Mouse (Mus musculus): ENCODE measurements around the gene Kifap3. TPM values are rescaled to one million over a fixed set of nuclear protein-coding genes. Genes with fewer than 3 reads are reported as not detected.
A peak's percentile ranks its signal among the peaks of the same experiment; 100 is the strongest.

Gene Kifap3
- polyA plus RNA-seq, 1 experiment from 2014 or later: 39.7 TPM

DNA sequence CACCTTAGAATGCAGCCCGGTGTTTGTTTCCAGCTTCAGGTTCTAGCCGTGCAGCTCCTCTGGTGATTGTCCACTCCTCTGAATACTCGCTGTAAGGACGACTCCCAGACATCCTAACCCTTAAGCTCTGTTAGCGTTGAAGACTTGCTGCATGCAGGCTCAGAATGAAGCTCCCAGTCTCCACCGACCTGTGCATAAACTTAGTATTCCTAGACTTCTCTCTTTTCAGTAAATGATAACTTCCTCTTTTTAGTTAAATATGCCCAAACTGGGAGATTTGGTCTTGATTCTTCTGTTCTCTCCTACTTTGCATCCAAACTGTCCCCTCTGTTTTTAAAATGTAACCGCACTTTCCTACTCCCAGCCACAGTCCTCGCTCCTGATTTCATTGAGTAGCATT is 61.2 kb downstream of the Kifap3 start:
- Histone ChIP-seq H3K4me1 (peaks cover 42% of the 10 kb centered on the region), H3K4me3 (no peak overlapping the region), H3K36me3 (peaks cover 9% of the 10 kb centered on the region), H3K27ac (peak overlapping the region; percentile 22; the same call in 1 of the 2 replicates), H3K9me3 (replicated peaks) (no peaks in the 10 kb centered on the region), H3K27me3 (ENCODE audit: low read depth, poor library complexity, severe bottlenecking) (no peaks in the 10 kb centered on the region)
- no peak for DNase-seq (ENCODE audit: low spot score)
- WGBS: 90% methylated on average over 8 of the region's 8 CpGs

DNA sequence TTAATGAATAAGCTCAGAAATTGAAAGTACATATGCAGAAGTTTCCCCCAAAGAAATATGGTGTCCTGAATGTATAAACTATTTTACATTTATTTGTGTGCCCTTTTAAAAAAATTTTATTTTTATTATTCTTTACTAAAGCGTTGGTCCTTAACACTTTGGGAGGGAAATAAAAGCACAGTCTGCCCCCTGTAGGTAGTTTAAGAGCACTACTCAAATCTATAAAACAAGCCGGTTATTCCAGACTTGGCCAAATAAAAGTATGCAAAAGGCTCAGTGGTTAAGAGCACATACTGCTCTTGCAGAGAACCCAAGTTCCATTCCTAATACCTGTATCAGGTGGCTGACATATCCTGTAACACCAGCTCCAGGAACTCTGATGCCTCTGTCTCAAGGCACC is 62.9 kb downstream of the Kifap3 start:
- Histone ChIP-seq H3K9me3 (replicated peaks) (no peaks in the 10 kb centered on the region), H3K27ac (no peak overlapping the region), H3K36me3 (peaks cover 9% of the 10 kb centered on the region), H3K27me3 (ENCODE audit: low read depth, poor library complexity, severe bottlenecking) (no peaks in the 10 kb centered on the region), H3K4me3 (no peak overlapping the region), H3K4me1 (peaks cover 51% of the 10 kb centered on the region)
- no peak for DNase-seq (ENCODE audit: low spot score)
- WGBS: 72% methylated on average over 2 of the region's 2 CpGs

DNA sequence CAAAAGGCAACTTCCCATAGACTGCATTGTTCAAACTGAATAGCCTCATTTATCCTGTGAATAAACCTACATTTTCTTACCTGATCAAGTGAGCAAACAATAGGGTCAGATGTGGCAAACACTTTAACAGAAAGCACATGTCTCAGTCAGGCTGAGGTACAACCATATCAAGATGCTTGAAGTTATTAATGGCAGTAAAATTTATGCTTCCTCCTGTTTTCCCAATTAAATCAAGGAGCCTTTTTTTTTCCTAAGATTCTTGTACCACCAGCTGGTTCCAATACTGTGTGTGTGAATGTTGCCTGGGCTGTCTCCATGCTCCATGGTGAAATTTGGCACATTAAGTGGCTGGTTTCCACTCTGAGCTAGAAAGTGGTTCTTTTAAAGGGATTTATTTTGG is 64.5 kb downstream of the Kifap3 start:
- Histone ChIP-seq H3K9me3 (replicated peaks) (no peaks in the 10 kb centered on the region), H3K27me3 (ENCODE audit: low read depth, poor library complexity, severe bottlenecking) (no peaks in the 10 kb centered on the region), H3K4me1 (peaks cover 54% of the 10 kb centered on the region), H3K36me3 (peaks cover 14% of the 10 kb centered on the region), H3K27ac (peak overlapping the region; percentile 80), H3K4me3 (no peak overlapping the region)
- DNase-seq (ENCODE audit: low spot score): no peak

DNA sequence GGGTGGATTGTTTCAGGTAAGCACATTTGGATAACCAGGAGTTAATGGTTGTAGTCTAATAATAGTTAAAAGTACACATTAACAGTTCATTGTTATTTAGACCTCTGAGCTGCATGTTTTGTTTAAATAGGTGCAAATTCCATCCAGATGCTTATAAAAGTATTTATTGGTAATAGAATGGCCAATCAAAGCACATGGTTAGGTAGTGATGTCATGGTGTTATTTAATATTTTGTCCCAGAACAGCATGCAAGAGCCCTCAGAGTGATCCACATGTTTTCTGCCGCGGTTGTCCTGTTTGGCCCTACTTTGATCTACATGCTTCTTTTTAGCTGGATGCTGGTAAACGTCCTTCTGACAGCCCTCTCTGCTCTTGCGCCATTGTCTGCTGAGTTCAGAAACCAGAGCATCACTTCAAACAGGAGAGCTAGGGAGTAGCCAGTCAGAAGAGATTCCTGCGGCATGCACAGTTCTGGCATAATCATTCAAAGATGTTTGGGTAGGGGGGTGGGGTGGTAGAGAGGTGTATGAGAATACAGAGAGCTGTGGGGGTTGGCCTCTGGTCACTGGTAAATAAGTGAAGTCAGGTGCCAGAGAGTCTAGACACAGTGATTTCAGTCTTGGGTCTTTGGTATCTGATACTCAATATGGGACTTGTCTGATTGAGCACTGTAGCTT is 73.6 kb downstream of the Kifap3 start:
- H3K27me3 ChIP-seq (ENCODE audit: low read depth, poor library complexity, severe bottlenecking): no peaks in the 10 kb centered on the region
- peak overlapping the region; percentile 87 for H3K27ac ChIP-seq
- peaks cover 16% of the 10 kb centered on the region for H3K36me3 ChIP-seq
- peak; percentile 81 for DNase-seq (ENCODE audit: low spot score)
- no peaks in the 10 kb centered on the region for H3K9me3 ChIP-seq (replicated peaks)
- 15% methylated on average over 5 of the region's 5 CpGs for WGBS
- H3K4me1 ChIP-seq: peaks cover 55% of the 10 kb centered on the region
- H3K4me3 ChIP-seq: peak overlapping the region; percentile 31

DNA sequence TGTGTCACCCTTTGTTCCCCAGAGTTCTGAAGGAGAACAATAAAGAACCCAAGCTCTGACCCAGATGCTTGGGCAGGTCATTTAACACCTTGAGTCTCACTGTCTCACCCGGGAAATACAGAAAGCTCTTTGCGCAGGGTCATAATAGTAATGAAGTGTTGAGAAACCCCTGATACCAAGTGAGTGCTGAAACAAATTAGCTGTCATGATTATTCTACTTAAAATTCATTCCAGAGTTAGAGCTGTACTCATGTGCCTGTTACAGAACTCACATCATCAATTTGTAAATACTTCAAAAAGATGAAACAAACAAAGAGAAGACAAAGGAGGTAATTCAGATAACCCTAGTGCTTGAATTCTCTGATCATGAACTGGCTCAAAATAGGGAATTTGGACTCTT is 79.0 kb downstream of the Kifap3 start:
- peak overlapping the region; percentile 70 for H3K27ac ChIP-seq
- no peak for DNase-seq (ENCODE audit: low spot score)
- H3K9me3 ChIP-seq (replicated peaks): no peaks in the 10 kb centered on the region
- peaks cover 24% of the 10 kb centered on the region for H3K36me3 ChIP-seq
- peaks cover 41% of the 10 kb centered on the region for H3K4me1 ChIP-seq
- WGBS: 35% methylated on average over 2 of the region's 2 CpGs
- no peaks in the 10 kb centered on the region for H3K27me3 ChIP-seq (ENCODE audit: low read depth, poor library complexity, severe bottlenecking)
- H3K4me3 ChIP-seq: no peak overlapping the region

DNA sequence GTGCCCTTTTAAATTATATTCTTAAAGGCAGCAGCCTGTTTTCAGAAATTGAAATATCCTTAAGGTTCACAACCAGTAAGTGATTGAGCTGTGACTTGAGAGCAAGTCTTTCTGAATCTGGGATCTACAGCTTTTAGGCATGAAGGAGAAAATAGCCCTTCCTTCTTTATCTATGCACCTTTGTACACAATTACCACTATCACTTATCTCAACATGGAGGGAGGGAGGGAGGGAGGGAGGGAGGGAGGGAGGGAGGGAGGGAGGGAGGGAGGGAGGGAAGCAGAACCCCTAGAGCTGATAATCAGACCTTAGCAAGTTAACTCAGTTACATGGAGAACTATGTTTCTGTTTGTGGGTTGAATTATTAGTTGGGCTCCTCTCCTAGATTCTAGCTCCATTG is 82.2 kb downstream of the Kifap3 start:
- H3K4me1 ChIP-seq: peaks cover 28% of the 10 kb centered on the region
- H3K27ac ChIP-seq: no peak overlapping the region
- H3K9me3 ChIP-seq (replicated peaks): no peaks in the 10 kb centered on the region
- H3K4me3 ChIP-seq: no peak overlapping the region
- peaks cover 39% of the 10 kb centered on the region for H3K36me3 ChIP-seq
- DNase-seq (ENCODE audit: low spot score): no peak
- no peaks in the 10 kb centered on the region for H3K27me3 ChIP-seq (ENCODE audit: low read depth, poor library complexity, severe bottlenecking)

DNA sequence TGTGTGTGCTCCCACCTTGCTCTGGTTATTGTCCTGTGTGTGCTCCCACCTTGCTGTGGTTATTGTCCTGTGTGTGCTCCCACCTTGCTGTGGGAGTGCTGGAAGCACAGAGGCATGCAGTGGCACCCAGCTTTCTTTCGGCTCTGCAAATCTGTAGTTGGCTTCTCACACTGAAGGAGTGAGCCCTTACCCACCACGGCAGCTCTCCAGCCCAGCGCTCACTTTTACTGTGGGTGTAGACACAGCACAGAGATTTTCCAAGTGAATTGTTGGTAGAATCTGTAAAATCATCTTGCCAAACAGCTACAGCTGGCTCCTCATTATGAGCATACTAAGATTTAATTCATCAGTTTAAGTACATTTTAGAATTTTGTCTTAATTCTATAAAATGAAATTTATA is 93.8 kb downstream of the Kifap3 start:
- Histone ChIP-seq H3K27ac (peak overlapping the region; percentile 30; the same call in 1 of the 2 replicates), H3K4me1 (peaks cover 16% of the 10 kb centered on the region), H3K27me3 (ENCODE audit: low read depth, poor library complexity, severe bottlenecking) (no peaks in the 10 kb centered on the region), H3K4me3 (no peak overlapping the region), H3K36me3 (peaks cover 6% of the 10 kb centered on the region; the same call in 1 of the 2 replicates), H3K9me3 (replicated peaks) (no peaks in the 10 kb centered on the region)
- no peak for DNase-seq (ENCODE audit: low spot score)
- WGBS: 67% methylated on average over 3 of the region's 3 CpGs

DNA sequence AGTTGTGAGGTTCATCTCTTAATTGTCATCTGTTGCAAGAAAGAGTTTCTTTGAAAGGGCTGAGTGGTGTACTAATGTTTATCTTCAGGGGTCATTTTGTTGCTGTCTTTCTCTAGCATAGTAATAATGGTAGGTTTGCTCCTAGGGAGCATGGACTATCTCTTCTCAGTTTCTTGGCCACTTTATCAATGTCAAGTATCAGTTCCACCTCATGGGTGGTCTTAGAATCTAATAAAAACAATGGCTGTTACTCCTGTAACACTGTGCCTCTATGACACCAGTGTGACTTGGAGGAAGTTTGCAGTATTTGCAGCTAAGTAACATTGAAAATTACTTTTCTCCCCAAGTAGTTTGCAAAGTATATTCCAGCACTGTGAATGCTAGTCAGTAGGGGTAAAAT is 110.2 kb downstream of the Kifap3 start:
- Histone ChIP-seq H3K27me3 (ENCODE audit: low read depth, poor library complexity, severe bottlenecking) (no peaks in the 10 kb centered on the region), H3K36me3 (peaks cover 7% of the 10 kb centered on the region), H3K9me3 (replicated peaks) (no peaks in the 10 kb centered on the region), H3K4me3 (no peak overlapping the region), H3K27ac (no peak overlapping the region), H3K4me1 (peaks cover 15% of the 10 kb centered on the region)
- no peak for DNase-seq (ENCODE audit: low spot score)

DNA sequence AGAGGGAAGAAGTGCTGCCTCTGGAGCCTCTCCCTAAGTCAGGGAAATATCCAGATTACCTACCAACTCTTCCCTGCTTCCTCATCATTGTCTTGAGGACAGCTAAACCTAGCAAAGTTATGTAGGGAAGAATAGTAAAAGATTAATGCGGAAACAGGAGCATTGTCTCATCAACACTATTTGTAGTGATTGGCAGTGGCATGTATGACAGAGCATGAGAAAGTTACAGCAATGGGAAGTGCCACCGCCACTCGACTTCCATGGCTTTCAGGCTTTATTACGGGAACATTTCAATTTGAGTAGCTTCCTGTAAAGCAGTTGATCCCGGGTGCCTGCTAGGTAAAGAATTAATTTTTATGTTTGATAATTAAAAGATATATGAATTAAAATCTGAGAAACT is 113.9 kb downstream of the Kifap3 start:
- Histone ChIP-seq H3K36me3 (peaks cover 3% of the 10 kb centered on the region; the same call in 1 of the 2 replicates), H3K27ac (no peak overlapping the region; the same call in 1 of the 2 replicates), H3K4me3 (no peak overlapping the region), H3K9me3 (replicated peaks) (no peaks in the 10 kb centered on the region), H3K4me1 (peaks cover 51% of the 10 kb centered on the region), H3K27me3 (ENCODE audit: low read depth, poor library complexity, severe bottlenecking) (no peaks in the 10 kb centered on the region)
- no peak for DNase-seq (ENCODE audit: low spot score)
- 68% methylated on average over 5 of the region's 5 CpGs for WGBS

DNA sequence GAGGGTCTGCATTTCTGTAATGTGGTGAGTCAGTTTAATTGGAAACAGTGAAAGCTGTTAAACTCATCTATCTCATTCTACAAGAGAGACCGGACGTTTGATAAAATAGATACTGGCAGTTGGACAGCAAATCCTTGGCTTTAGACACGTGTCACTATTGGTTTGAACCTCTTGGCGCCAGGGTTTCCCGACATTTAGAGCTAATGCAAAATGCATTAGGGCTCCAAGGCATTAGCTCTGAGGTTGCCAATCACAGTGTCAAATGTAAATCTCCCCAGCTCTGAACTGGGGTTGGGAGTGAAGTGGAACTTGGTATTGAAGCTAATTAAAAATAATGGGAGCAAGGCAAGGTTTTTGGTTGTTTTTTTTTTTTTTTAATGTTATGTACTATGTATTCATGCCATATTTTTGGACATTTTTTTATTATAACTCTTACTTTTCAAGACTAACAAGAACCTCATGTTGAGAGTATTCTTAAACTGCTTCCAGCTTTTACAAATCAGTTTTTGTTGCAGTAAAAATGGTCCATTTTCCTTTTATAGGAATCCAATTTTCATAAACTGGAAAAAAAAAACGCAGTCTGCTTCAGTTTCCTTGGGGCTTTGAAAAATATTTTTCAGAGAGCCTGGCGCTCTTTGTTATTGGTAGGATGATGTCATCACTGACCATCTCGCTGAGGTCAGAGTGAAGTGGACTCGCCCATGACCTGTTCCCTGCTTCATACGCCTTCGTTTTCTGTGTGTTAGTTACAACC is 114.6 kb downstream of the Kifap3 start:
- no peaks in the 10 kb centered on the region for H3K27me3 ChIP-seq (ENCODE audit: low read depth, poor library complexity, severe bottlenecking)
- WGBS: 64% methylated on average over 11 of the region's 11 CpGs
- H3K4me1 ChIP-seq: peaks cover 57% of the 10 kb centered on the region
- H3K4me3 ChIP-seq: no peak overlapping the region
- no peak overlapping the region for H3K27ac ChIP-seq
- no peak for DNase-seq (ENCODE audit: low spot score)
- no peaks in the 10 kb centered on the region for H3K36me3 ChIP-seq
- H3K9me3 ChIP-seq (replicated peaks): no peaks in the 10 kb centered on the region

DNA sequence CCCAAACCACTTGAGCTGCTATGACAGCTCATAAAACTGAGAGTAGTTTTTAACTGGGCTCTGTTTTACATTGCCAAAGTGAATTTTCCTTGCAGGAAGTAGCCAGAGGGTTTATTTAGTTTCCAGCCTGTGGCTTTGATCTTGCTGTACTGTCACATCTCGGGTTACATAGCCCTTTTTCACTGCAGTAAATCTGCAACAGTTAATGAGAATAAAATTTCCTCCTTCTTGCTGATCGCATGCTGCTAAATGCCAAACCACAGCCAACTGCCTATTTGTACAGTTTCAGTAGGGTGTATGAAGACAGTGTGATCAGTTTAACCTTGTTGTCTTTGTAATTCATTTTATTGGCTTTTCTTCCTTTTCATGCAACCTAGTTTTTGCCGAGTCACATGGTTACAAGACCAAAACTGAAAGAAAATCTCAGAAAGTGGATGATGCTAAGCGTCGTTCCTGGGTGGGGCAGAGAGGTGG is 118.9 kb downstream of the Kifap3 start:
- WGBS: 14% methylated on average over 5 of the region's 5 CpGs
- H3K9me3 ChIP-seq (replicated peaks): no peaks in the 10 kb centered on the region
- peaks cover 77% of the 10 kb centered on the region for H3K4me1 ChIP-seq
- no peak overlapping the region for H3K4me3 ChIP-seq
- peak overlapping the region; percentile 74 for H3K27ac ChIP-seq
- peak; percentile 48 for DNase-seq (ENCODE audit: low spot score)
- no peaks in the 10 kb centered on the region for H3K36me3 ChIP-seq
- no peaks in the 10 kb centered on the region for H3K27me3 ChIP-seq (ENCODE audit: low read depth, poor library complexity, severe bottlenecking)

DNA sequence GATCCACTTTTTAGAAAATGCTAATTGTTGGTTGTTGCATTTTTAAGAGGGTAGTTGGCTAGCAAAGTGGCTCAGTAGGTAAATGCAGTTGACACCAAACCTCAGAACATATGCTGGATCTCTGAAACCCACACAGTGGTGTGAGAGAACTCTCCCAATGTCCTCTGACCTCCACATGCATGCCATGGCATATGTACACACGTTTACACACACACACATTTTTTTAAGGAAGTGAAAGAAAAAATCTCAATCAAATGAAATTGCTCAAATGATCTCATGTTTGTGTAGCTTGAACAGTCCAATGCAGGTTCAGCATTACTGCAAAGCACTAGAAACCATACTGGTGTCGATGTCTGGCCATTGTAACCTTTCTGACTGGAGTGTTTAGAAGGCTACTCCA is 120.2 kb downstream of the Kifap3 start:
- Histone ChIP-seq H3K4me1 (peaks cover 66% of the 10 kb centered on the region), H3K4me3 (no peak overlapping the region), H3K36me3 (no peaks in the 10 kb centered on the region), H3K9me3 (replicated peaks) (no peaks in the 10 kb centered on the region), H3K27me3 (ENCODE audit: low read depth, poor library complexity, severe bottlenecking) (no peaks in the 10 kb centered on the region), H3K27ac (0 out of 2 replicates have a peak overlapping the region, but pooled peaks have one; percentile 11)
- no peak for DNase-seq (ENCODE audit: low spot score)
- 90% methylated on average over 2 of the region's 2 CpGs for WGBS

DNA sequence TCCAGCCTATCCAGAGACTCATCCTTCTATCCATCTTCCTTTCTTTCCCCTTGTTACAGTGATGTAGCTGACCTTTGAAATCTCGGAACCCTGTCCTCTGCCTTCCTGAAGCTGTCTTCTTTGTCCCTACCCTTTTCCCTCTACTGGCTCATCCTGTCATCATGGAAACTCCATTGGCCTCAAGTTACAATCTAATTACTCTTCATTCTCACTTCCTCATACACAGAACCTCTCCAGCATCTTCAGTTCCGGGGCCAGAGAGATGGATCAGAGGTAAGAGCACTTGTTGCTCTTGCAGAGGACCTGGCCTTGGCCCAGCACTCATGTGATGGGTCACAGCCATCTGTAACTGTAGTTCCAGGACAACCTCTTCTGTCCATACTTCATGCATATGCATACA is 120.8 kb downstream of the Kifap3 start:
- Histone ChIP-seq H3K9me3 (replicated peaks) (no peaks in the 10 kb centered on the region), H3K27me3 (ENCODE audit: low read depth, poor library complexity, severe bottlenecking) (no peaks in the 10 kb centered on the region), H3K4me1 (peaks cover 61% of the 10 kb centered on the region), H3K27ac (0 out of 2 replicates have a peak overlapping the region, but pooled peaks have one; percentile 2), H3K36me3 (no peaks in the 10 kb centered on the region), H3K4me3 (no peak overlapping the region)
- no peak for DNase-seq (ENCODE audit: low spot score)
- 82% methylated on average over 2 of the region's 2 CpGs for WGBS

Data from limb, embryonic 10.5 days (tissue).